Comparison of ENCODE assay signal across 9 mouse cellular contexts in the genomic region with DNA sequence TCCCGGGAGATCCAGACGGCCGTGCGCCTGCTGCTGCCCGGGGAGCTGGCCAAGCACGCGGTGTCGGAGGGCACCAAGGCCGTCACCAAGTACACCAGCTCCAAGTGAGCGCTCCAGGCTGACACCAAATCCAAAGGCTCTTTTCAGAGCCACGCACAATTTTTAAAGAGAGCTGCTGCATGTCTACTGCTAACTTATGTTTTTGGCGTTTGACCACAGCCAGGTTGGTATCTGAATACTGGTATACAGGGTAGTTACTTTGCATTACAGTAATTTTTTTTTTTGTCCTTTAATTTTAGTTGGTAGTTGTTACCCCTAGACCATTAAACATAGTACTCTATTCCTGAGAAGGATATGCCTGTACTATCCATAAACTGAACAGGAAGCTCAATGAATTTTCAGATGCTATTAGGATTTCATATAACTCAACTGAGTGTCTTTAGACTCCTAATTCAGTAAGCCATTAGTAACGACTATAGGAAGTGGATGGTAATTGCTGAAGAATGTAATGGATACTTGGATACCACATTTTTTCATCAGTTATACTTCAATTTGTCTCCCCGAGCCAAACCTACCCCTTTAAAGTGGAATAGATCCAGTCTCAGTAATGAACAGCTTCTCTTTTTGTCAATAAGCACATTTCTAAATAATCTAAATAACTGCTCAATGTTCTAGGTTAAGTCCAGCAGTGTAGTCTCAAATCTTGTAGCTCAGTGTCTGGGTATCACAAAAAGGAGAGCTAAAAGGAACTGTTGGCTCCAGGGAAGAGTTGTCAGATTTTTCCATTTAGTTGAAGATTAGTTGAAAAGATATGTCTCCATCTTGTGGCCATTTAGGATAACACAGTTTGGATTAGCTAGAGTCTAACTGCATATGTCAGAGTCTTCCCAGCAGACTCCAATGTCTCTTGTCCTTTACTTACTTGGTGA. TPM values are rescaled to one million over a fixed set of nuclear protein-coding genes. Genes with fewer than 3 reads are reported as not detected.
DNase-seq lines count a peak whose midpoint lies in the region; ATAC-seq and TF ChIP-seq lines count a peak whose summit lies in the region.
"Had no signal": no experiment of that assay in that cellular context is flagged by ENCODE, and none has a peak within 500 bp of the region (broad histone marks: within the 10 kb centered on the region; RNA-seq: fewer than 3 reads in every experiment).

No protein-coding gene starts in this region.

- peak overlapping the region; percentile 83 for H3K27ac ChIP-seq in heart, embryonic 11.5 days (ENCODE audit: low read depth, low read length)
- H3K27ac ChIP-seq in embryonic facial prominence, embryonic 15.5 days (replicated peaks): peak overlapping the region; percentile 87
- peak overlapping the region; percentile 57; the same call in 1 of the 2 replicates for H3K27ac ChIP-seq in intestine, postnatal 0 days (ENCODE audit: low read depth, low read length)
- peak overlapping the region; percentile 71 for H3K27ac ChIP-seq in midbrain, embryonic 14.5 days (replicated peaks; ENCODE audit: low read depth, low read length)

- H3K36me3 ChIP-seq in heart, embryonic 11.5 days (ENCODE audit: control insufficient read depth, insufficient read depth, low read length): no peaks in the 10 kb centered on the region
- no peaks in the 10 kb centered on the region for H3K36me3 ChIP-seq in G1E (replicated peaks)
- H3K36me3 ChIP-seq in embryonic facial prominence, embryonic 15.5 days: no peaks in the 10 kb centered on the region
- H3K36me3 ChIP-seq in intestine, postnatal 0 days (ENCODE audit: control insufficient read depth, insufficient read depth): no peaks in the 10 kb centered on the region
- H3K36me3 ChIP-seq in midbrain, embryonic 14.5 days (ENCODE audit: control insufficient read depth, insufficient read depth, low read length): no peaks in the 10 kb centered on the region

- TF ChIP-seq CTCF in G1E (IDR thresholded peaks at IDR 0.05; ENCODE audit: low read depth, low read length): no peak
- TF ChIP-seq CTCF in intestine, postnatal 0 days (IDR thresholded peaks at IDR 0.05; ENCODE audit: low read depth): peak; percentile 78

- H3K4me3 ChIP-seq in heart, embryonic 11.5 days (ENCODE audit: low read depth, low read length): peak overlapping the region; percentile 34
- H3K4me3 ChIP-seq in G1E (ENCODE audit: low read depth, low read length): peak overlapping the region; percentile 27; the same call in 1 of the 2 replicates
- peak overlapping the region; percentile 39 for H3K4me3 ChIP-seq in embryonic facial prominence, embryonic 15.5 days (replicated peaks)
- peak overlapping the region; percentile 29 for H3K4me3 ChIP-seq in intestine, postnatal 0 days (ENCODE audit: low read depth, low read length)
- H3K4me3 ChIP-seq in midbrain, embryonic 14.5 days (replicated peaks; ENCODE audit: low read depth, low read length): peak overlapping the region; percentile 38

- DNase-seq in heart, postnatal 36 days: no peak
- peak; percentile 17 for DNase-seq in G1E (ENCODE audit: low spot score)
- peak; percentile 88 for DNase-seq in midbrain, embryonic 14.5 days
- DNase-seq in ovary, postnatal 10 days (ENCODE audit: low spot score): no peak
- DNase-seq in left cerebral cortex, postnatal 4 days: no peak

- intact Hi-C loops in heart, postnatal 36 days (cut with DNase I): loop anchor here (5.0 to 10.0 kb wide), 6 partner anchors 219 to 1699 kb away; a partner anchor contains a TSS
- intact Hi-C loops in left cerebral cortex, postnatal 4 days (cut with DNase I): no loop called here

- no peaks in the 10 kb centered on the region for H3K9me3 ChIP-seq in heart, embryonic 11.5 days (replicated peaks; ENCODE audit: control insufficient read depth, low read length)
- H3K9me3 ChIP-seq in G1E (replicated peaks): no peaks in the 10 kb centered on the region
- H3K9me3 ChIP-seq in embryonic facial prominence, embryonic 15.5 days (replicated peaks): no peaks in the 10 kb centered on the region
- H3K9me3 ChIP-seq in intestine, postnatal 0 days (ENCODE audit: control insufficient read depth): no peaks in the 10 kb centered on the region
- no peaks in the 10 kb centered on the region for H3K9me3 ChIP-seq in midbrain, embryonic 14.5 days (ENCODE audit: control insufficient read depth, low read length)

- H3K9ac ChIP-seq in heart, embryonic 11.5 days (ENCODE audit: low read depth, low read length): peak overlapping the region; percentile 60; the same call in 1 of the 2 replicates
- H3K9ac ChIP-seq in embryonic facial prominence, embryonic 15.5 days: 0 out of 2 replicates have a peak overlapping the region, but pooled peaks have one; percentile 9
- H3K9ac ChIP-seq in intestine, postnatal 0 days (ENCODE audit: low read depth, low read length): peak overlapping the region; percentile 37; the same call in 1 of the 2 replicates
- H3K9ac ChIP-seq in midbrain, embryonic 14.5 days (replicated peaks; ENCODE audit: low read length): peak overlapping the region; percentile 43; the same call in 1 of the 2 replicates

- peak overlapping the region; percentile 66 for H3K4me2 ChIP-seq in heart, embryonic 11.5 days
- peak overlapping the region; percentile 60 for H3K4me2 ChIP-seq in embryonic facial prominence, embryonic 15.5 days (replicated peaks)
- H3K4me2 ChIP-seq in intestine, postnatal 0 days (replicated peaks; ENCODE audit: low read depth): peak overlapping the region; percentile 70
- H3K4me2 ChIP-seq in midbrain, embryonic 14.5 days (ENCODE audit: low read length): peak overlapping the region; percentile 73

- ATAC-seq in heart, embryonic 11.5 days (replicated peaks; ENCODE audit: insufficient number of reproducible peaks, low FRiP score, low TSS enrichment): peak; percentile 12; the same call in 1 of the 2 replicates
- no peak for ATAC-seq in G1E (ENCODE audit: extremely low read depth, insufficient number of reproducible peaks, low FRiP score, poor library complexity, severe bottlenecking)
- ATAC-seq in embryonic facial prominence, embryonic 15.5 days (ENCODE audit: insufficient number of reproducible peaks, low FRiP score, low TSS enrichment, low read depth): no peak
- ATAC-seq in intestine, postnatal 0 days: peak; percentile 7; the same call in 1 of the 2 replicates
- ATAC-seq in midbrain, embryonic 14.5 days (ENCODE audit: low FRiP score, low TSS enrichment): peak; percentile 3; the same call in 1 of the 2 replicates

- peaks cover 13% of the 10 kb centered on the region for H3K4me1 ChIP-seq in heart, embryonic 11.5 days (ENCODE audit: control insufficient read depth, insufficient read depth, low read length)
- H3K4me1 ChIP-seq in G1E (ENCODE audit: insufficient read depth, low read depth, low read length): peaks cover 21% of the 10 kb centered on the region
- H3K4me1 ChIP-seq in embryonic facial prominence, embryonic 15.5 days: peaks cover 19% of the 10 kb centered on the region
- 0 out of 2 replicates have a peak, but pooled peaks cover 5% of the 10 kb centered on the region for H3K4me1 ChIP-seq in intestine, postnatal 0 days (replicated peaks; ENCODE audit: control insufficient read depth, insufficient read depth, low read length)
- peaks cover 17% of the 10 kb centered on the region for H3K4me1 ChIP-seq in midbrain, embryonic 14.5 days (ENCODE audit: control insufficient read depth, insufficient read depth, low read length)

- 2% methylated on average over 10 of the region's 14 CpGs for WGBS in heart, embryonic 11.5 days (ENCODE audit: insufficient replicate concordance)
- WGBS in embryonic facial prominence, embryonic 15.5 days: under 1% methylated on average over 12 of the region's 14 CpGs
- under 1% methylated on average over 10 of the region's 14 CpGs for WGBS in intestine, postnatal 0 days
- under 1% methylated on average over 10 of the region's 14 CpGs for WGBS in midbrain, embryonic 14.5 days

- no peaks in the 10 kb centered on the region for H3K27me3 ChIP-seq in heart, embryonic 11.5 days (ENCODE audit: control insufficient read depth, insufficient read depth, low read length)
- H3K27me3 ChIP-seq in G1E (ENCODE audit: insufficient read depth, low read length): no peaks in the 10 kb centered on the region
- H3K27me3 ChIP-seq in embryonic facial prominence, embryonic 15.5 days: no peaks in the 10 kb centered on the region
- H3K27me3 ChIP-seq in intestine, postnatal 0 days (replicated peaks; ENCODE audit: control insufficient read depth, insufficient read depth, low read length): no peaks in the 10 kb centered on the region
- no peaks in the 10 kb centered on the region for H3K27me3 ChIP-seq in midbrain, embryonic 14.5 days (ENCODE audit: control insufficient read depth, insufficient read depth, low read length)

RNA-seq across cellular contexts. Expression of a gene that starts 0.8 kb away (rescaled TPM):
- 2.7 and 7.5 TPM in 2 replicates for polyA plus RNA-seq in heart, embryonic 11.5 days (2014; fragmentation: Nextera tagmentation; extraction: Ambion mirVana)
- 1 to 10 TPM; 7.2 to 9.7 TPM for total RNA-seq in heart, postnatal 36 days (2021)
- 9.0 and 49.5 TPM in 2 replicates for total RNA-seq in G1E (2014; fragmentation: Nextera tagmentation)
- 205 and 369 TPM in 2 replicates for total RNA-seq in G1E (2017)
- 10.5 and 40.6 TPM in 2 replicates for polyA plus RNA-seq in G1E (2012)
- polyA plus RNA-seq in embryonic facial prominence, embryonic 15.5 days (2015; fragmentation: Nextera tagmentation; extraction: Ambion mirVana): 5.7 and 6.9 TPM in 2 replicates
- polyA plus RNA-seq in intestine, postnatal 0 days (2015; fragmentation: Nextera tagmentation; extraction: Ambion mirVana): 2.3 and 4.1 TPM in 2 replicates
- 4.1 and 7.9 TPM in 2 replicates for polyA plus RNA-seq in midbrain, embryonic 14.5 days (2014; fragmentation: Nextera tagmentation; extraction: Ambion mirVana)
- total RNA-seq in left cerebral cortex, postnatal 4 days (2021): 10 to 100 TPM; 53.8 to 62.6 TPM

RNA-seq across cellular contexts. Expression of a gene that starts 1.0 kb away (rescaled TPM):
- 12.3 and 19.7 TPM in 2 replicates for polyA plus RNA-seq in heart, embryonic 11.5 days (2014; fragmentation: Nextera tagmentation; extraction: Ambion mirVana)
- total RNA-seq in heart, postnatal 36 days (2021): 10 to 100 TPM; 10.3 to 10.5 TPM
- 141 and 253 TPM in 2 replicates for total RNA-seq in G1E (2014; fragmentation: Nextera tagmentation)
- total RNA-seq in G1E (2017): 901 and 1,517 TPM in 2 replicates
- 27.9 and 53.3 TPM in 2 replicates for polyA plus RNA-seq in G1E (2012)
- polyA plus RNA-seq in embryonic facial prominence, embryonic 15.5 days (2015; fragmentation: Nextera tagmentation; extraction: Ambion mirVana): 33.6 and 33.8 TPM in 2 replicates
- polyA plus RNA-seq in intestine, postnatal 0 days (2015; fragmentation: Nextera tagmentation; extraction: Ambion mirVana): 12.9 and 16.0 TPM in 2 replicates
- polyA plus RNA-seq in midbrain, embryonic 14.5 days (2014; fragmentation: Nextera tagmentation; extraction: Ambion mirVana): 9.4 and 11.7 TPM in 2 replicates
- 10 to 100 TPM; 59.9 to 64.0 TPM for total RNA-seq in left cerebral cortex, postnatal 4 days (2021)

RNA-seq across cellular contexts. Expression of a gene that starts 2.6 kb away (rescaled TPM):
- polyA plus RNA-seq in heart, embryonic 11.5 days (2014; fragmentation: Nextera tagmentation; extraction: Ambion mirVana): 12.1 and 15.7 TPM in 2 replicates
- 10 to 100 TPM; 15.8 to 18.6 TPM for total RNA-seq in heart, postnatal 36 days (2021)
- total RNA-seq in G1E (2014; fragmentation: Nextera tagmentation): 26.2 and 52.2 TPM in 2 replicates
- 284 and 309 TPM in 2 replicates for total RNA-seq in G1E (2017)
- polyA plus RNA-seq in G1E (2012): 12.6 and 17.3 TPM in 2 replicates
- 17.5 and 20.6 TPM in 2 replicates for polyA plus RNA-seq in embryonic facial prominence, embryonic 15.5 days (2015; fragmentation: Nextera tagmentation; extraction: Ambion mirVana)
- 9.4 and 9.9 TPM in 2 replicates for polyA plus RNA-seq in intestine, postnatal 0 days (2015; fragmentation: Nextera tagmentation; extraction: Ambion mirVana)
- polyA plus RNA-seq in midbrain, embryonic 14.5 days (2014; fragmentation: Nextera tagmentation; extraction: Ambion mirVana): 6.6 and 6.8 TPM in 2 replicates
- 10 to 100 TPM; 89.3 to 89.6 TPM for total RNA-seq in left cerebral cortex, postnatal 4 days (2021)

RNA-seq across cellular contexts. Expression of a gene that starts 8.1 kb away (rescaled TPM):
- 2.2 and 3.9 TPM in 2 replicates for polyA plus RNA-seq in heart, embryonic 11.5 days (2014; fragmentation: Nextera tagmentation; extraction: Ambion mirVana)
- total RNA-seq in heart, postnatal 36 days (2021): 10 to 100 TPM; 23.3 to 28.1 TPM
- total RNA-seq in G1E (2014; fragmentation: Nextera tagmentation) (229 and 286 TPM in 2 replicates), G1E (2017) (1,693 and 2,296 TPM in 2 replicates)
- 11.8 and 30.4 TPM in 2 replicates for polyA plus RNA-seq in G1E (2012)
- 3.1 and 4.0 TPM in 2 replicates for polyA plus RNA-seq in embryonic facial prominence, embryonic 15.5 days (2015; fragmentation: Nextera tagmentation; extraction: Ambion mirVana)
- 0.90 and 1.8 TPM in 2 replicates for polyA plus RNA-seq in intestine, postnatal 0 days (2015; fragmentation: Nextera tagmentation; extraction: Ambion mirVana)
- 0.86 and 1.1 TPM in 2 replicates for polyA plus RNA-seq in midbrain, embryonic 14.5 days (2014; fragmentation: Nextera tagmentation; extraction: Ambion mirVana)
- 100 to 1,000 TPM in 1 of 2 experiments, 10 to 100 TPM in 1; 95.1 to 120 TPM for total RNA-seq in left cerebral cortex, postnatal 4 days (2021)

RNA-seq across cellular contexts. Expression of a gene that starts 8.4 kb away (rescaled TPM):
- 10.1 TPM in 1 of 2 replicates, not detected in the other for polyA plus RNA-seq in heart, embryonic 11.5 days (2014; fragmentation: Nextera tagmentation; extraction: Ambion mirVana)
- total RNA-seq in heart, postnatal 36 days (2021): 10 to 100 TPM in 1 of 2 experiments, 1 to 10 TPM in 1; 2.3 to 12.5 TPM
- total RNA-seq in G1E (2014; fragmentation: Nextera tagmentation) (177 and 303 TPM in 2 replicates), G1E (2017) (2,043 and 4,016 TPM in 2 replicates)
- 5,681 and 9,617 TPM in 2 replicates for polyA plus RNA-seq in G1E (2012)
- 2.8 and 17.2 TPM in 2 replicates for polyA plus RNA-seq in embryonic facial prominence, embryonic 15.5 days (2015; fragmentation: Nextera tagmentation; extraction: Ambion mirVana)
- polyA plus RNA-seq in intestine, postnatal 0 days (2015; fragmentation: Nextera tagmentation; extraction: Ambion mirVana): 3.4 and 5.3 TPM in 2 replicates
- polyA plus RNA-seq in midbrain, embryonic 14.5 days (2014; fragmentation: Nextera tagmentation; extraction: Ambion mirVana): not detected in 2 replicates
- total RNA-seq in left cerebral cortex, postnatal 4 days (2021): 100 to 1,000 TPM; 126 to 134 TPM
- polyA plus RNA-seq: frontal cortex, adult 2 months had no signal

Comparison
In these comparisons a context has a peak if more than half of its experiments do, and no peak if none do; other contexts are left out.
1. ATAC-seq: peak in heart, embryonic 11.5 days (single experiment), intestine, postnatal 0 days (single experiment) and midbrain, embryonic 14.5 days (single experiment); none in G1E (single experiment) and embryonic facial prominence, embryonic 15.5 days (single experiment).
2. H3K9ac ChIP-seq: peak in every context shown above with its lines; median percentile 60 in heart, embryonic 11.5 days; 43 in midbrain, embryonic 14.5 days; 37 in intestine, postnatal 0 days; 9 in embryonic facial prominence, embryonic 15.5 days.
3. DNase-seq: peak in G1E (single experiment) and midbrain, embryonic 14.5 days (single experiment); none in heart, postnatal 36 days (0 of 2), ovary, postnatal 10 days (single experiment) and left cerebral cortex, postnatal 4 days (single experiment).
4. Peak in every context shown above with its lines, with median percentiles within 50 percentile points of each other: H3K27ac ChIP-seq, H3K4me2 ChIP-seq and H3K4me3 ChIP-seq.